Mouse (Mus musculus) kidney, postnatal 14 days (tissue): ENCODE measurements around the gene Ktn1.
A peak's percentile ranks its signal among the peaks of the same experiment; 100 is the strongest.

Source experiments
- DNase-seq: peaks from one replicate; pipeline ENCODE4 v3.0.0; 2022; ENCODE audit warnings: mixed read lengths

Ktn1 gene

DNA sequence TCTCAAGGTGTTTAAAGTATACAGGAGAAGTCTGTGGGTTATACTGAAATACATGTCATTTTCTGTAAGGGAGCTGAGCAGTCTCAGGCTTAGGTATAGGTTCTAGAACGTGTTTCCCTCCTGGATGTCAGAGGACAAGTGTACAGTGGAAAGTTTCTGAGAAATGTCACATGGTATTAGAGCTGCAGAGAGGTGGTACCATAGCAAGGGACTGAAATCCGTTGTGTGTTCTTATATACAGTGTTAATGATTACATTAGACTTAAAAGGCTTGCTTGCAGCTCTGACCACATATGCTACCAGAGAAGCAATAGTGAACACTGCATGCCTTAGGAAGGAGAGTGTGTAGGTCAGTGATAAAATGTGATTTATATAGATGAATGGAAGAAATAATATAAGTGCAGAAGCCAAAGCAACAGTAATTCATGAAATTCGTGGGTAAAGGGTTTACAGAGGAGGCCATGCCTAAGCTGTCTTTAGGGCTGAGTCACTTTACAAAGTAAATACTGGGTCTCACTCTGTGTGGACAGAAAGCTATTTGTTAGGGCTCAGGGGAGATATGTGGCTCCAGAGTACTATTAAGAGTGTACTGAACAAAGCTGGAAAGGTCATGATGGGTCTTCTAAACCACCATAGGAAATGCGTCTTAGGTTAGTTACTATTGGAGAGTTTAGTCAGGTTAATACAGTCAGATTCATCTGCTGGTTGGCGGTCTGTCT, 17.0 kb downstream of the Ktn1 start:
- no peak for DNase-seq

DNA sequence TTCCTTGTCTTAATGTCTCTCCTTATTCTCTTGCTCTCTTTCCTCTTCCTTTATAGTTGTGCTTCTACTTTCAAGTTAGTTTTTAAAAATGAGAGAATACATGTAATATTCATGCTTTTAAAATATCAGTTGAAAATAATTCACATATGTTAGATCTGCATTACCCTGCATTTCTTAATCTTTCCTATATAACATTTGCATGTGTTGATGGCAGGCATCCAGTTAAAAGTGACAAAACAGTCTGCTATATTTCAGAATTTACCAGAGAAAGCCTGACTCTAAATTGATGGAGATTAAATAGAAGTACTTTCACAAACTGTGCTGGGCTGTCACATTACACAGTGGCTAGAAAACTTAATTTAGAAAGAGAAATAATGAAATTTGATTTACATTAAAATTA, 19.8 kb downstream of the Ktn1 start:
- DNase-seq: no peak

DNA sequence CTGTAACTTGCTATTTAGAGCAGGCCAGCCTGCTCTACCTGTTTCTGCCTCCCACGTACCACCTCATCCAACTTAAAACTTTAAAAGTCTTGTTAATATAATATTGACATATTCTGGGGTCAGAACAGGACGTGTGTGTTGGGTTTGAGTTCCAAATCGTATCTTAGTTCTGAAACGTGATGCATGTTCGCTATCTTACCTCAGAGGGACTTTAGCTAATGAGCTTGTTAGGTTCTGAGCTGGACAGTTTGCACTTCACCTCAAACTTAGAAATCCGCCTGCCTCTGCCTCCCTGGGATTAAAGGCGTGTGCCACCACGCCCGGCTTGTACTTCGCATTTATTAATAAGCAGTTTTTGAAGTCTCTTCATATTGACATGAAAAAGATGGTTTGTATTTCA, 34.6 kb downstream of the Ktn1 start:
- no peak for DNase-seq

DNA sequence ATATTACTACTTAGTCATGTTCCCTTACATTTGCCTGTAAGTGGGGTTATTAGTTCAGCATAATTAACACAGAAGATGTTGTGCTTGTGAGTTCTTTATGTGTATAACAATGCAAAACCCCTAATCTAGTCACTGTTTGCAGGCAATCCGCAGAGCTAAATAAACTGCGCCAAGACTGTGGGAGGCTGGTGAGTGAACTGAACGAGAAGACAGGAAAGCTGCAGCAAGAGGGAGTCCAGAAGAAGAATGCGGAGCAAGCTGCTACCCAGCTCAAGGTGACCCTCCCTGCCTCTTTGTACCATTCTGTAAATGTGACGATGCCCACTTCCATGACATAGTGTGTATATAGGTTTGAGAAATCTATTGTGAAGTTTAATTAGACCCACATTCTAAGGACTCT, 36.3 kb downstream of the Ktn1 start:
- no peak for DNase-seq

DNA sequence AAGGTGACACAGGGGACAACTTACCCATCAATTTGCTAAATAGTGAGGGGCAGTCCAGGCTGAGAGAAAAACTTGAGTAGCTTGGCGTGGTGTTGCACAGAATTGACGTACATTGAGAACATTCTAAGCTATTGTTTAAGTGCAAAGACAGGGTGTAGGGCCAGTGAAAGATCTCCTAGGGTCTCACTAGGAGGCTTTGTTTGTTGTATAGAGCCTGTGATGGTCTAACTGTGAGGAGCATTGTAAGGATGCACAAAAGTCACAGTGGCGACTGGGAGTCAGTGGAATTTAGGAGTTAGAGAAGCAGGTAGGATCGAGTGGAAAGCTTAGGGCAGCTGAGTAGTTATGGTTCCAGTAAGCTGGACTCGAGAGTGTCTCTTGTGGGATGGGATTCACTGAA, 50.9 kb downstream of the Ktn1 start:
- DNase-seq: no peak

DNA sequence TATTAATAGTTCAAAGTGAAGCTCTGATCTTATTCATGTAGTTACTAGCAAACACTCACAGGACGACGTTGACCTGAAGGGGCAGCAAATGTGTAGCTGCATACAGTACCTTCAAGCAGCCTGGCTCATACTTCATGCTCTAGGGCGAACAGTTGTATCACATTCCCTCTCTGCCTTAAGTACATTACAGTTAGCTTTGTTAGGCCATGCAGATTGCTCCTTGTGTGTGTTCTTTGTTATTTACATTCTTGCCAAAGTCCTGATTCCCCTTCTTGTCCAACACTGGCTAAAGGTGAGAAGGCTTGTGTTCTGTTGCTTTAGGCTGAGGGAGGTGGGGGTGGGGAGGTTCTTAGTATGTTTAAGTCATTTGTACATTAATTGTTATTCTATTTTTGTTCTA, 61.3 kb downstream of the Ktn1 start:
- no peak for DNase-seq

DNA sequence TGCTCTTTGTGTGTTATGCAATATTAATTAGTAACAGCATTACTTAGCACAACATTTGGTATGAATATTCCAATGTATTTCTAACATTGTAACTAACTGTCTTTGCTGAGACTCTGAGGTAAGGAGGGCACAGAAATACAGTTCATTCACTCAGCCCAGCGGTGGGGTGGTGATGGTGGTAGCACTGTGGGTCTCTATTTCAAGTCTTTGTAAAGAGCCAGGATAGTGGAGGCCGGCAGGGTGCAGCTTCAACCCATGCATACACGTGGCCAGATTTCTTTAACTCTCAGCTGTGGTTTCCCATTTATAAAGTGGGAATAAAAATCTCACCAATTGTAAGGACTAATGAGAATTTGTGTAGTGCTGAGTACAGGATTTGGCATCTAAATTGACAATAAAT, 67.5 kb downstream of the Ktn1 start:
- no peak for DNase-seq

DNA sequence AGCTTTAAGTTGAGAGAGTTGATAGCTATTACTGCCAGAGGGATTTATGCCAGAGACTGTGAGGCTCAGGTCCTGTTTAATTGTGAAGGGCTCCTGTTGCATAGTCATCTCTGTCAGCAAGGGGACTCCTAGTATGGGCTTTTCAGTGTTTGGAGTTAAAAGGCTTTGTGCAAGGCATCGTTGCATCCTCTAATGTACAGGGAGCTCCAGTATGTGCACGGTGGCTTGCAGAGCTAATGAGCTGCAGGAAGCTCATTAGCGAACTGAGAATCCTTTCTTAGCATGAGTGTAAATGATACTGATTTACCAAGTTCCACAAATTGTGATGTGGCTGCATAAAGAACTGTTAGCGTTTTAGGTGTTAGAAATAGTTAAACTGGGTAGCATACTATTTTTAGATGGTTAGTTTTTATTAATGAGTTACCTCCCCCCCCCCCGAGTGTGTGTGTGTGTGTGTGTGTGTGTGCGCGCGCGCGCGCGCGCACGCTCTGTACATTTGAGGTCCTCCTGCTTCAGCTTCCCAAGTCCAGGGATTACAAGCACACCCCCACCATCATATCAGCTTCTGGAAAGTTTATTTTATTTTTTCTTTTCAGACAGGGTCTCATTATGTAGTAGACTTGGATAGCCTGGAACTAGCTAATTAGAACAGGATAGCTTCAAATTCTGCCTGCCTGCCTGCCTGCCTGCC, 69.8 kb downstream of the Ktn1 start:
- DNase-seq: no peak

DNA sequence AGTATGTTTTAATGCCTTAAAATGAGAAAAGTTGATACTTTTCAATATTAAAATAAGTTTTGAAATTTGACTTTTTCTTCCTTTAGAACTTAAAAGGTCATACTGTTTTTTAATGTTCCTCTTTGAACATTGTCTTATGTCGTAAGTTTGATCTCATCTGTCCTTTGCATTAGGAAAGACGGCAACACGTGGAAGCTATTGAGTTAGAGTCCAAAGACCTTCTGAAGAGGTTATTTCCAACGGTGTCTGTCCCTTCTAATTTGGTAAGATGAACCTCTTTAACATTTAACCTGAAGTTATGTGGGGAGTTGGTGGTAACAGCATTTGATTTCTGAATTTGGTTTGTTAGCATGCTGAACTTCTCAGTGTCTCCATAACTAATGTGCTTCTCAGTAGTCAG, 71.8 kb downstream of the Ktn1 start:
- no peak for DNase-seq

DNA sequence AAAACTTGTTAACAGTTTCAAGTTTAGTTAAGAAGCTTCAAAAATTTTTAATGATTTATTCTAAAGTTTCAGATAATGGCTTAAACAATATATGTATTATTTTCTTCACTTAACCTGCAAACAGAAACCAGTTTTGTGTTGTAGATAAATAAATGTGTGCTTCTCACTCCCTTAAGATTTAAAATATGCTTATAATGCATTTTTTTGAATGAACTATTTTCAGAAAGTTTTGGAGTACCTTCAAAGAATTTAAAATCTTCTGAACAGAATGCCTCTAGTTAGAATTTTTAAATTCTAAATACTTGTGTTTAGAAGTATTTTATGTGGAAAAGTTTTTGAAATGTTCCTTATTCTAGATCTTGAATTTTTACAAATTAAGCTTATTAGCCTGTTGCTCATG, 74.8 kb downstream of the Ktn1 start:
- DNase-seq: no peak

DNA sequence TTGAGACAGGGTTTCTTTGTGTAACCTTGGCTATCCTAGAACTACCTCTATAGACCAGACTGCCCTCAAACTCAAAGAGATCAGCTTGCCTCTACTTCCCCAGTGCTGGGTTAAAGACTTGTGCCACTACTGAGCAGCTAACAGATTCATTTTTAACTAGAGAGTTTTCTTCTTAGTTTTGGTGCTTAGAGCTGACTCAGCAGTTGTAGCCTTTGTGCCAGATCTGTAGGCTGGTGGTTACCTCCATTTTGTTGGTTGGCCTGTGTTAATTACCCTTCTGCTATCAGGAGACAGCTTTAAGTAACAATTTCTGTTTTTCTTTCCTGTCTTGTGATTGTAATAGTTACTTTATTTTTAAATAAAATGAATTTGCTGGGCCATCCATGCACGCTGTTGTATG, 80.3 kb downstream of the Ktn1 start:
- DNase-seq: no peak

DNA sequence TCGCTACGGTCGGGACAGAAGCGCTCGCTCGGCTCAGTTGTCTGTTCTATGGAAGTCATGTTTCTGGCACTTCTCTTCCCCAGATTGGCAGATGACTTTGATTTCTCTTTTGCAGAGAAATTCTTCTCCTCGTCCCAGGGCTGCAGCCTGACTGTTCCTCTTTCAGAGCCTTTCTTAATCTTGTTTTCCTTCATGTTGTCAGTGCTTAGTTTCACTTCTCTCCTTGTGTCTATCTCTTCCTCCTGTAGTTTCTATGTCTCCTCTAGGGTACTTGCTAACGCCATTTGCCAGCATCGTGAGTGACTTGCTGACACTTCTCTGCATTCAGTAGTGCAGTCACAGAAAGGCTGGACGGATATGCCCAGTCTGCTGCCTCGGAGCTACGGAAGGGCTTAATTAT, 87.1 kb downstream of the Ktn1 start:
- no peak for DNase-seq

DNA sequence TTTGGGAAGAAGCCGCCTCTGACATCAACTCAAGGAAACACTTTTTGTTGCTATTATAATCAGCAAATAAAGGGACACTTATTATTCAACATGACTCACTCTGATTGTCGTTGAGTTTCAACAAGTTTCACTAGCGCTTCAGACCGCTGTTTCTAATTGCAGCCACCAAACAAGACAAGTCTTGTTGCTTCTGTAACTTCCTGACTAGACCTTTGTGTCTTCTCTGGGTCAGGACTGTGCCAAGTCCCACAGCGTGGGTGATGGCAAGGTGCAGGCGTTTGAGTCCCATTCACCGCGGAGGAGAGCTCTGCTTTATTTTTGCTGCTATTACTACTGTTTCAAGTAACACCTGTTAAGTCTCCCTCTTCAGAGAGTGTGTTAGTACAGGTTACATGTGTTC, 88.2 kb downstream of the Ktn1 start:
- no peak for DNase-seq

DNA sequence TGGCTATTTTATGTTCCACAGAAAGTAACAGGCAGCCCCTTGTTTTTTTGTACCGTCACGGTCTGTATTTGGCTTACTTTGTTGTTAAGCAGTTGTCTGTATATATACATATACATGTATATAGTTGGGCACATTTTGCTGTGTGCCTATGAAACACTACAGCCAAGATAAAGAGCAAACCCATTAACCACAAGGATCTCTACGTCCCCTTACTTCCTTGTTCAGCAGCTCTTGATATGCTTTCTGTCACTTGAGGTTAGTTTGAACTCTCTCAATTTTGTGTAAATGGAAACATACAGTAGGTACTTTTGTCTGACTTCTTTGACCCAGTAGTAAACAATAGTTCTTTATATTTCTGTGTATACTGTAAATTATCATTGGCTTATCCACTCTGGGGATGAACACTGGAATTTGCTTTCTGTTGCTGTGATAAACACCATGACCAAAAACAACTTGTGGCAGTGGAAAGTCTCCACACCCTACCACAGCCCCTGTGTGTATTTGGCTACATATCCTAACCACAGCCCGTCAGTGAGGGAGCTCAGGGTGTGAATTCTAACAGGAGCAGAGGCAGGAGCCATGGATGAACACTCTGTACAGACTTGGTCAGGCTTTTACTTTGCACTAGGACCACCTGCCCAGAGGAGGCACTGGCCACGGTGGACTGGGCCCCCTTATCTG, 92.2 kb downstream of the Ktn1 start:
- DNase-seq: no peak

DNA sequence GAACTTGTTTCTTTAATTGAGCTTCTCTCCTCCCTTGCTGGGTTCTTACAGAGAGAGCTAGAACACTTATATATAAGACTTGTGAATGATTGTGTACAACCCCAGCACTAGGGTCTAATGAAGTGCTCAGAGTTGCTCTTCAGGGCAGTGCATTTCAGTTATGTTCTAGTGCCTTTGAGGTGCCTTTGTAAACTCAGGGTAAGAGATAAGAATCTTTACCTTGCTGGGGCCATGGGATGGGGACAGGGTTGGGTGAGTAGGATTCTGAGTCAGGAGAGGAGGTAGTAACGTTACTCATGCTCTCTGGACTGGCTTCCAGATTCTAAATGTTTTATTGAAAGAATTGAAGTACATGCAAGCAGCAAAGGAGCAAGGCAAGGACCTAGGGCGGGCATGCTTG, 92.8 kb downstream of the Ktn1 start:
- no peak for DNase-seq

DNA sequence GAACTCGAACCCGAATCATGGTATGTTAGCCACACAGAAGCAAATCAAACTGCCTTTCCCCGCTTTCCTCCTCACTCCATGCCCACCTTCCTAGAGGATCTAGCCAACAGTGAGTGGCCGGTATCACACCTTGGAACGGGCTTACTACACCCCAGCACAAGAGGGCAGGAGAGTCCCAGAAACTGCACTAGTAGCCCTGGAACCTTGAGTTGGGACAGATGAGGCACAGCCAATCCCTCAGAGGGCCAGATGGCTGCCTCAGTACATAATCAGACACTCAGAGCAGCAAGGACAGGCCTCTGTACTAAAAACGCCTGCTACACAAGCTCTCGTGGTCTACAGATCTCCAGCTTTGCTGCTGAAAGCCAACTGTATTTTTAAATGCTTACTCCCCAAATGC, 94.4 kb downstream of the Ktn1 start:
- DNase-seq: no peak

DNA sequence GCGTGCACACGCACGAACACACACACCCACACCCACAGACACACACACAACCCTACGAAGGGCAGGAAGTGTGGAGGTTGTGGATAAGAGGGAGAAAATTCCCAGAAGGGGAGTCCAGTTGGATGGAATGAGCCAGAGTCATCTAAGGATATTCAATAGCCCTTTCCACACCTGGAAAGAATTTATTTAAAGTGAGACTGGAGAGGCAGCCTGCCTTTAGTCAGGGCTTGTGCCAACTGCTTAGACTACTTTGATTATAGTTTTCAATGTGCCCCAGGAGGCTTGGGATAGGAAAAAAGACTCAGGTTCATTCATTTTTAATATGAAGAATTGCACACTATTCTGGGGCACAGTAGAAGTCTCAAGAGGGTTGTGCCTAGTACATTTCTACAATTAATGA, 96.8 kb downstream of the Ktn1 start:
- DNase-seq: no peak

DNA sequence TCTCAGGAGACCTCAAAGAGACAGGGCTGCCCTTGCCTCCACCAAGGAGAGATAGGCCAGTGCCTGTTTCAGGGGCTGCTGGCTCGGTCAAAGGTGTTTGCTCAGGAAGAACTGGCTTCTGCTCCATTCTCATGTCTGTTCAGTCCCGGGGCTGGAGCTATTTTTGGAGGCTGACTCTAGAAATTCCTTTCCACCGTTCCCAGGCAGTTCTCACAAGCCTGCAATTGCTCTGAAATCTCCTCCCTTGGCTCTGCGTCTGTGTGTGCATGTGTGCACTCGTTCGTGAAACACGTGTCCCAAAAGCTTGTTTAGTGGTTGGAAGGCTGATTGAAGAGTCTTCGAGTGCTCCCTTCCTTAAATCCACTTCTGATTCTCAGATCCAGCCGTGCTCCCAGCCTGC, 99.3 kb downstream of the Ktn1 start:
- peak; percentile 16 for DNase-seq

DNA sequence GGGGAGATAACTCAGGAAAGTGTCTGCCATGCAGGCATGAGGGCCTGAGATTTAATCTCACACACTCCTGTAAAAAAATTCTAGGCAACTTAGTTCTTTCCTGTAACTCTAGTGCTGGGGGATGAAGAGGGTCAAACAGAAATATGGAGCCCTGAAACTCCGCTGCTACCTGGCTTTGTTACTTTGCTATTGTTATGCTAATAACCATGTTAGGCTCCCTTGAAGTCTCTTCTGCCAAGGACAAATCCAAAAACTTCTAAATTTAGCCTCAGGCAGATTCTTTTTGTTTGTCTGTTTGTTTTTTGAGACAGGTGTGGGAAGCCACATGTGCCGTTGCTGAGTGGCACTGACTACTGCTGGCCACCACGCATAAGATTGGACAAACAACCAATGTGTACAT, 100.5 kb downstream of the Ktn1 start:
- DNase-seq: no peak

DNA sequence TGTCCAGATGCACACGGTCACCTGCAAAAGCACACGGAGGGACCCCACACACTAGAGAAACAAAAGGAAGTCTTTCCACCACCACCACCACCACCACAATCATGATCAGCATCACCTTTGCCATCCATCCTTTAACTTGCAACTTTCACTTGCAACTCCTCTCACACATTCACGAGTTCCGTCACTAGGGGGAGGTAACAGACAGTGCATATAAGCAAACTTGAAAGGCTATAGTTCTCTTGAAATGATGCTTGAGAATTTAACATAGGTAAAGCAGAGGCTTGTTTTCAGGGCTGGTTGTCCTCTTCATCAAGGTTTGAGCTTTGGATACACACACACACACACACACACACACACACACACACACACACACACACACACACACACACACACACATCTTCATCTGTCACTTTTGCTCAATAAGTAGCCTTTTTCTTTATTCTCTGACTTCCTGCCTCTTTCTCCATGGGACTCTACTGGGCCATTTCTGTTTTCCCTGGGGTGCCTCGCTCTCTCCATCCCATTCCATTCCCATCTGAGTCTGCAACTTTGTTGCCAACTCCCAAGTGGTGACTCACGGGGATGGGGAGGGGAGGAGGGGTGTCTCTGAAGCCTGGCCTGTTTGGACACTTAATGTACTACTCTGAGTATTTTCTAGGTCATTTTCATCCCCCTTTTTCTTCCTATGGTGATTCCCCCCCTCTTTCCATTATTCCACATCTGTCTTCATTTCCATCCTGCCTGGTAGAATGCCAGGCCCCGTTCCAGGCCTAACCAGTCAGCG, 103.4 kb downstream of the Ktn1 start:
- DNase-seq: peak; percentile 71

DNA sequence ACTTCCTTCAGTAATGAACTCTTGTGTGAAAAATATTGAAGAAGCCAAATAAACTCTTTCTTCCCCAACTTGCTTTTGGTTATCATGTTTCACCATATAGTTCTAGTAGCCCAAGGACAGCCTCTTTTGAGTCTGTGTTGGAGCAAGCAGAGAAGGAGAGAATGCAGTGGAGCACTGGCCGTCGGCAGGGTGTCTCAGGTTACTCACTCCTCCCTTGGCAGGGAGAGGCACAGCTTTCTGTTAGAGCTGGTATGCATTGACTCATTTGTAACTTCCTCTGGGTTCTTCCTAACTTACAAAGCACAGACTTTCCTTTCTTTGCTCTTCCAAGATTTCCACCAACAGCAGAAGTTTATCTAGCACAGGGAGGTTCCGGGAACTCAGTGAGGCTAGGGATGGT, 105.3 kb downstream of the Ktn1 start:
- DNase-seq: no peak

DNA sequence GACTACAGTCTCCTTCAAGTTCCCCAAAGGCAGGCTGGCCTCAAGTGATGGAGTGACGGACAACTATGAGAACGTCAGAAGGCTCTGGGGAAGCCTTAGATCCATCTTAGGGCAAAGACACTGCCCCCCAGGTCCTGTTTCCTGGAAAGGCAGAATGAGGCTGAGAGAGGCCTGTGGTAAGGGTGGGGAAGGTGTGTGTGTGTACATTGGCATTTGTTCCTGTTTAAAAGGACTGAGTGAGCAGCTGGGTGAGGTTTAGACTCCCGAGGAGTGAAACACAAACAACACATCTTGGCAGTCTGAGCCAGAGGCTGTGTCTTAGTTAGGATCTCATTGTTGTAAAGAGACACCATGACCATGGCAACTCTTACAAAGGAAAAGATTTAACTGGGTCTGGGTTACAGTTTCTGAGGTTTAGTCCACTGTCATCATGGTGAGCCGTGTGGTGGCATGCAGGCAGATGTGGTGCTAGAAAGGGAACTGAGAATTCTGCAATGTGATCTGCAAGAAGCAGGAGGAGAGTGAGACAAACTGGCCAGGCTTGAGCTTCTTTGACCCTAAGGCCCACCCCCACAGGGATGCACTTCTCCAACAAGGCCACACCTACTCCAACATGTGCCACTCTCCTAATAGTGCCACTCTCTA, 106.1 kb downstream of the Ktn1 start:
- no peak for DNase-seq
